Mouse (Mus musculus): ENCODE data around the gene Tac4. TPM values are rescaled to one million over a fixed set of nuclear protein-coding genes. Genes with fewer than 3 reads are reported as not detected.

Gene Tac4
- total RNA-seq (2012; rRNA removed) (0.20 and 0.39 TPM in 2 replicates), polyA plus RNA-seq (2012; ENCODE audit: insufficient read depth in 1 of 2, insufficient read length in 2 of 2, low read depth in 1 of 2, low replicate concordance in 2 of 2, missing spikeins in 1 of 2) (under 1 TPM in 1 of 2 experiments, not detected in 1; 0.07 TPM)

DNA sequence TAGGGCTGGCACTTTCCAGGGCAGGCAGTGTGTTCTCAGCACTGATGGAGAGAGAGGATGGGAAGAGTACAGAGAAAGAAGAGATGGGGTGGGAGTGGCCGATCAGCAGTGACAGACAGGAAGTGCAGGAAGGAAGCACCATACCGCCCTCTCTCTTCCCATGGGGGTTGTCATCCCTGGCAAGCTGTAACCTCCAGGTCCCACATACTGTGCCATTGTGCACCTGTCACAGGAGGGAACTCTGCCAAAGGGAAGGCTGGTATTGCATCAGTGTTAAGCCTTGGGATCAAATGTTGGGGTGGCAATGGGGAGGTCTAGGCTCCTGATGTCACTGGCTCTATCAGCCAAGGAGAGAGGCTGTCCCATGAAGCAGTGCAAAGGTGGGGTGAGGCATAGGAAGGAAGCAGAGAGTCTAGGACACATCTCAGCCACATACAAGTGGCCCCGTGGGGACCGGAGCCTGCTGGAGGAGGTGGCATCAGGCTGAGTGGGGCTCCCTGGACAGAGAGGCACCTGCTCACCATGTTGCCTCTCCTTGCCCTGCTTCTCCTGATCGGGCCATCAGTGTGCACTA, at the start of gene Tac4:
Gene Tac4 (plus strand): TSS at position 352 of the 574 bp plus-strand sequence.
- H3K27me3 ChIP-seq (ENCODE audit: control insufficient read depth in 1 of 2, insufficient read depth in 2 of 2, low read length in 2 of 2): no peaks in the 10 kb centered on the region
- peaks cover 0 to 14% of the 10 kb centered on the region in 2 experiments; a peak in 2 of 4 replicates for H3K36me3 ChIP-seq (ENCODE audit: control insufficient read depth in 1 of 2, insufficient read depth in 2 of 2, low read length in 2 of 2)
- H3K27ac ChIP-seq (ENCODE audit: control insufficient read depth, low read depth, low read length): no peak within 1 kb of the TSS
- no peaks in the 10 kb centered on the region for H3K9me3 ChIP-seq (replicated peaks; ENCODE audit: insufficient read depth, low read length)
- TF ChIP-seq RAD21 (IDR thresholded peaks at IDR 0.05; ENCODE audit: low read depth, low read length): no peak
- TF ChIP-seq EP300 (IDR thresholded peaks at IDR 0.05; ENCODE audit: low read depth in 1 of 2, low read length in 2 of 2): no peak
- TF ChIP-seq RCOR1 (IDR thresholded peaks at IDR 0.05; ENCODE audit: low read depth, low read length): no peak
- no peak for TF ChIP-seq SIN3A (IDR thresholded peaks at IDR 0.05; ENCODE audit: low read length)
- TF ChIP-seq CTCF (IDR thresholded peaks at IDR 0.05 in 2 of 3, conservative IDR thresholded peaks at IDR 0.05 in 1 of 3; ENCODE audit: control insufficient read depth in 1 of 3, insufficient read depth in 1 of 3, low read depth in 2 of 3, low read length in 3 of 3, poor library complexity in 1 of 3, severe bottlenecking in 1 of 3): peak in 1 of 3 experiments; percentile 17; a peak in 2 of 6 replicates
- TF ChIP-seq MAX (IDR thresholded peaks at IDR 0.05; ENCODE audit: low read length): no peak
- TF ChIP-seq E2F4 (IDR thresholded peaks at IDR 0.05; ENCODE audit: borderline replicate concordance, low read depth, low read length): no peak
- peak; percentile 21; the same call in 1 of the 2 replicates for TF ChIP-seq NELFE (IDR thresholded peaks at IDR 0.05; ENCODE audit: low read depth, low read length)
- TF ChIP-seq MXI1 (IDR thresholded peaks at IDR 0.05; ENCODE audit: low read depth, low read length): no peak
- TF ChIP-seq UBTF (IDR thresholded peaks at IDR 0.05; ENCODE audit: borderline replicate concordance, insufficient read depth, low read depth, low read length): no peak
- no peak for TF ChIP-seq NRF1 (IDR thresholded peaks at IDR 0.05; ENCODE audit: insufficient read depth, low read depth, low read length, poor library complexity, severe bottlenecking)
- TF ChIP-seq GABPA (IDR thresholded peaks at IDR 0.05; ENCODE audit: low read depth, low read length): no peak
- TF ChIP-seq MAZ (IDR thresholded peaks at IDR 0.05; ENCODE audit: low read depth, low read length): no peak
- no peak for TF ChIP-seq USF1 (IDR thresholded peaks at IDR 0.05; ENCODE audit: low read depth, low read length)
- no peak for TF ChIP-seq MYC (IDR thresholded peaks at IDR 0.05; ENCODE audit: low read depth, low read length)
- no peak for TF ChIP-seq KAT2A (conservative IDR thresholded peaks at IDR 0.05; ENCODE audit: low read depth, low read length)
- no peak for TF ChIP-seq GATA1 (IDR thresholded peaks at IDR 0.05; ENCODE audit: low read depth, low read length)
- TF ChIP-seq CHD2 (IDR thresholded peaks at IDR 0.05; ENCODE audit: low read length): no peak
- TF ChIP-seq TCF12 (IDR thresholded peaks at IDR 0.05; ENCODE audit: low read depth, low read length): no peak
- TF ChIP-seq POLR2AphosphoS5 (IDR thresholded peaks at IDR 0.05; ENCODE audit: borderline replicate concordance, low read depth, low read length): no peak
- peak; percentile 59 for TF ChIP-seq ELF1 (IDR thresholded peaks at IDR 0.05; ENCODE audit: low read depth, low read length)
- TF ChIP-seq ZC3H11A (IDR thresholded peaks at IDR 0.05; ENCODE audit: low read depth, low read length): no peak
- TF ChIP-seq CHD1 (IDR thresholded peaks at IDR 0.05; ENCODE audit: low read depth, low read length): no peak
- TF ChIP-seq TBP (IDR thresholded peaks at IDR 0.05; ENCODE audit: low read depth, low read length): no peak
- H3K9ac ChIP-seq (ENCODE audit: control insufficient read depth, low read depth, low read length, poor library complexity, severe bottlenecking): no peak within 1 kb of the TSS
- H3K4me3 ChIP-seq (ENCODE audit: control insufficient read depth in 1 of 2, insufficient read depth in 1 of 2, low read depth in 2 of 2, low read length in 2 of 2): no peak within 1 kb of the TSS
- H3K4me1 ChIP-seq (ENCODE audit: control insufficient read depth in 1 of 2, insufficient read depth in 2 of 2, low read length in 2 of 2): peaks cover 5 to 23% of the 10 kb centered on the region in 2 experiments
- peak; percentile 58 for DNase-seq (ENCODE audit: low read depth, low spot score)
- H3K79me2 ChIP-seq (ENCODE audit: control insufficient read depth, insufficient read depth, low read length, poor library complexity): peaks cover 3% of the 10 kb centered on the region; the same call in 1 of the 2 replicates

All from MEL (cell line).